Mouse (Mus musculus) ovary, adult 18-20 months (tissue): ENCODE measurements around the gene Dap3.
"Not testable (repeated sequence)": the region's sequence is repeated elsewhere in the genome, so short reads cannot be mapped to it uniquely, and the experiment has no call there.

Experiments used
- DNase-seq: peaks from one replicate; pipeline ENCODE4 v3.0.0; 2022; ENCODE audit warnings: low spot score, mixed read lengths

Gene Dap3

DNA sequence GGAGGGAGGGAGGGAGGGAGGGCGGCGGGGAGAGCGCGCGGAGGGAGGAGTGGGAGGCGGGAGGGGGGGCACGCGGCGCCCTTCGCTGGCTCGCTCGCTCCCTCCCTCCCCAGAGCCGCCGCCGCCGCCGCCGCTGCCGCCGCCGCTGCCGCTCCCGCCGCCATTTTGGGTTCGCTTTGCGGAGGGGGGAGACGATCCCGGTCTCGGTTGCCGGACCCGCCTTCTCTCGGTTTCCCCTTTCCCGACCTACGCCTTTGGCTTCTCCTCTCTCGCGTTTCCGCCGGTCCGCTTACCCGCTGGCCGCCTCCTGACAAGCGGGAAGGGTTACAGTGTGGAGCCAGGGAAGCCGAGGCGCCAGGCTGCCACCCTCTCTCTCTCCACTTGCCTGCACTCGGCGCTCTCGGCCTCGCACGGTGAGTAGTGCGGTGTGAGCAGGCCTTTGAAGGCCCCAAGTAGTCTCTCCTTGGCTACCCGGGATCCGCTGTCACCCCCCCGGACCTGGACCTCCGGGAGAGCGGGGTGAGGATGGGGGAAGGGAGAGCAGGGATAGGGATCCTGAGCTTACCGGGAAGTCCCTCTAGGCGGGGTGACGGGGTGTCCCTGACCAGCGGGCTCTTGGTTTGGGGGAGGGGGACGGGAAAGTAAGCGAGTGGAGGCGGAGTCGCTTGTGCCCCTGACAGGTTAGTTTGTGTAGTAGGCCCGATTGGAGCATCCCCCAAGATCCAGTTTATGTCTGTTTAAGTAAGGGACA is at the start of gene Dap3, which contains the start of gene Ash1l:
Gene Dap3 (minus strand): TSS at position 606 of the 751 bp plus-strand sequence.
Gene Ash1l (plus strand): TSS at position 47 of the 751 bp plus-strand sequence.
- DNase-seq: peak; percentile 67

DNA sequence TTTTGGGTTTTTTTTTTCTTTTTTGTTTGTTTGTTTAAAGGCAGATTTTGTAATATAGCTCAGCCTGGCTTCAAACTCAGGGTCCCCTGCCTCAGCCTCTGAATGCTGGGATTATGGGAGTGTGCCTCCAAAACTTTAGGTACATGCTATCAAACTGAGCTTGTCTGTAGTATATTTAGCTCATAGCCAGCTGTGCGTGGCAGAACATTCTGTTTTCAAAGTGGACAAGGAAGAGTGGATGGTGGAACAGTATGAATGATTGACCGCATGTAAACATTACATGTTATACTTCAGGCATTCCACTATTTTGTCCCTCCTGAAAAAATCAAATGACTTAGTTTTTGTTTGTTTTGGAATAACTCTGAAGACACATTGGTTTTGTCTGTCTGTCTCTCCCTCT is 41.8 kb upstream of the Dap3 start:
- no peak for DNase-seq

- peak; percentile 13 for DNase-seq
Observed at GRCm38 (mm10) chr3:88983921-88984381, 33.0 kb upstream of the Dap3 start.

DNA sequence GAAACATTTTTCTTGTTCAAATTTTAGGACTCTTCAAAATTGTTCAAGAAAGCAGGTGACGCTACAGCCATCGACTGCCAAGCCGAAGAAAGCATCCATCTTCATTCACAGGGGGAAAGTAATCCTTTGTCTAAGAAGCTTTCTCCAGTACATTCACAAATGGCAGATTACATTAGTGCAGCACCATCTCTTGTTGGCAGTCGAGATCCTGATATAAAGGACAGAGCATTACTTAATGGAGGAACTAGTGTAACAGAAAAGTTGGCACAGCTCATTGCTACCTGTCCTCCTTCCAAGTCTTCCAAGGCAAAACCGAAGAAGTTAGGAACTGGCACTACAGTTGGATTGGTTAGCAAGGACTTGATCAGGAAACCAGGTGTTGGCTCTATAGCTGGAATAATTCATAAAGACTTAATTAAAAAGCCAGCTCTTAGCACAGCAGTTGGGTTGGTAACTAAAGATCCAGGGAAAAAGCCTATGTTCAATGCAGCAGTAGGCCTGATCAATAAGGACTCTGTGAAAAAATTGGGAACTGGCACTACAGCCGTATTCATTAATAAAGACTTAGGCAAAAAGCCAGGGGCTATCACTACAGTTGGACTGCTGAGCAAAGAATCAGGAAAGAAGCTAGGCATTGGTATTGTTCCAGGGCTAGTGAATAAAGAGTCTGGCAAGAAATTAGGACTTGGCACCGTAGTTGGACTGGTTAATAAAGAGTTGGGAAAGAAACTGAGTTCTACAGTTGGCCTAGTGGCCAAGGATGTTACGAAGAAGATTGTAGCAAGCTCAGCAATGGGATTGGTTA is 30.4 kb upstream of the Dap3 start:
- no peak for DNase-seq

- DNase-seq: no peak
Observed at GRCm38 (mm10) chr3:88975012-88975411, 24.0 kb upstream of the Dap3 start.

- not testable (repeated sequence) for DNase-seq
Observed at GRCm38 (mm10) chr3:88963211-88963610, 12.2 kb upstream of the Dap3 start.

DNA sequence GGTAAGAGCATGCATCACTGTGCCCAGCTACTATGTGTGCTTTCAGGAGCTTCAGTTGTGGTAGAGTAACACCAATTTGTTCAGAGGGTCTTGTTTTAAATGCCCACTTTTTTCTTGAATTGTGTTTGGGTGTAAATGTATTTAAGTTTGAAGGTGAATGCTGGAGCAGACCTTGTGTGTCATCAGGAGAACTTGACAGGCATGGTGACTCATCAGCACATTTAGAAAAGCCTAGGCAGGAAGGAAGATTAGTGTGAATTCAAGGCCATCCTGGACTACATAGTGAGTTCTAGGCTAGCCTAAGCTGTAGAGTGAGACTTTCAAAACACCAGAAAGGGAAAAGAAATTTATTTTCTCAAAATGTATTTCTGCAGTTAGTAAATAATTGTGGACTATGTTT is 2.8 kb upstream of the Dap3 start:
- no peak for DNase-seq

GRCm38 (mm10) chr3:88953246-88953645 is 2.3 kb upstream of the Dap3 start:
- DNase-seq: no peak

DNA sequence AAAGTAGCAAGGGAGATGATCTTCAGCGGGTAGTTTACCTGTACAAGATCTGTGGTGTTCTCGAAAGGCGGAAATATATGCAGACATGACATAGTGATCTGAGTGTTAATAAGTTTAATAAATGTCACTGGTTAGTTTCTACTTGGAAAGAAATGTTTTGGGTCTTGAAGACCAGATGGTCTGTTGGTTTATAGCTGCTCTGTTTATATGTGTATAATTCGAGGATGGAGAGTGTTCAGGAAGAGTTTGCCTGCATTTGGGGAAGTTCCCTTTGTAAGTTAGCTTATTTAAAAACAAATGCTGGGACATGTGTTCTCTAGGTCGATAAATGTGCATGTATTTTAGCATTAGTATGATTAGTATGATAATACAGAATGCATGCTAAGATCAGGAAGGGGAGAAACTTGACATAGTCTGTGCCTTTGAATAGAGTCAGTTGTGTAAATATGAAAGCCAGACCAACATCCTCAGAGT is 383 bp upstream of the Dap3 start:
- DNase-seq: no peak

GRCm38 (mm10) chr3:88949786-88950575 is 1.0 kb downstream of the Dap3 start:
- peak; percentile 91 for DNase-seq

DNA sequence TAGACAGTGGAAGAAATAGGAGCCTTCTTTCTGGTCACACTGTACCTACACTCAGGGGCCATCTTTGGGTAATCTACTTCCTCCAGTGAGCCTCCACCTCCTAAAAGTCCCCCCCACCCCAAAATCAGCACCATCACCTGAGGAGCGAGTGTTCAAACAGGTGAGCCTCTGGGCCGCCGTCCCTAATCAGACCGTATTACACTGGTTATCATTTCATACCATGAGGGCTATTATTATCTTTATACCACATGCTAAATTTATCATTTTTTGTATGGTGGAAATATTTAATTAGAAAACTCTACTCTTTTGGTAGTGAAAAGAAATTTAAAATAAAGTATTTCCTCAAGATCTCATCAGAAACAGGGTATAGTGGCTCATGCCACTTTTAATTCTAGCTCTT is 6.9 kb downstream of the Dap3 start:
- DNase-seq: no peak

- DNase-seq: no peak
Observed at GRCm38 (mm10) chr3:88942316-88942880, 8.6 kb downstream of the Dap3 start.

GRCm38 (mm10) chr3:88939749-88940148 is 11.2 kb downstream of the Dap3 start:
- no peak for DNase-seq

DNA sequence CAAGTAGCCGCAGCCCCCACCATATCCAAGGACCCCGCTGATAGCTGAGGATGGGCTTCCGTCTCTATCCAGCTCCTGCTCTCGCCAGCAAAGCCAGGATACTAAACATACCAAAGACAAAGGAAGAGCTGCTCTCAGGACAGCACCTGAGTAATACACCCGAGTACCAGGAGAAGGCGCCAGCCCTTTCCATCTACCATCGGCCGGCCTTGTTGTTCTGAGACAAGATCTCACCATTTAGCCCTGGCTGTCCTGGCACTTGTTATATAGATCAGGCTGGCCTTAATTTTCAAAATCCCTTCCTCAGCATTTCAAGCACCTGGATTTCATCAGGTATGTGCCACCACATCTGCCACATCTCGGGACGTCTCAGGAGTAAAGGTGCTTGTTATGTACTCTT is 11.9 kb downstream of the Dap3 start:
- DNase-seq: no peak

DNA sequence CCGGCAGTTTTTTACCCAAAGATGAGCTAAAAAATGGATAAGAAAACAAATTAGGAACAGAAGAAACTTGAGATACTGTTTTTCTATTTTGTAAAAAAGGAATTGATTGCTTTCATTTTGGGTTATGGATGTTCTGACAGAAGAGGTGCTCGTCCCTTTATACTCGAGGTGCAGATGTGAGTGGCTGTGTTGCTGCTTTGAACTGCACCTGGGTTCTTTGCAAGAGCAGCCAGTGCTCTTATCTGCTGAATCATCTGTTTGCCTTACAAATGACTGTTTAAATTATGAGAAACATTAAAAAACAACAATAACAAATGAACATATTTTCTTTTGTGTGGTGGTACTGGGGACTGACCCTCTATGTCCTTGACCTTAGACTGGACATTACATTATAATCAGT is 21.5 kb downstream of the Dap3 start:
- no peak for DNase-seq

DNA sequence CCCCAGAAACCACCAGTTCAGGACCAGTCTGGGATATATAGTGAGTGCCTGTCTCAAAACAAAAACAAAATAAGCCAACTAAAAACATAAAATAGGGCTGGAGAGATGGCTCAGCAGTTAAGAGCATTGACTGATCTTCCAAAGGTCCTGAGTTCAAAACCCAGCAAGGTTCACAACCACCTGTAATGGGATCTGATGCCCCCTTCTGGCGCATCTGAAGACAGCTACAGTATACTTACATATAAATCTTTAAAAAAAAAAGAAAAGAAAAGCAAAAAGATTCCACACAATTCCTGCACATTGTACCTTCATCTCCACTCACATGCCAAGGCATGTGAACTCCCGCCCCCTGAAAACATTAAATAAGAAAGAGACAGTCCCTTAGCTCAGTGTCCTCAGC is 25.3 kb downstream of the Dap3 start:
- DNase-seq: no peak

GRCm38 (mm10) chr3:88923989-88924591 is 26.9 kb downstream of the Dap3 start:
- DNase-seq: peak; percentile 48

- DNase-seq: no peak
Observed at GRCm38 (mm10) chr3:88921411-88921810, 29.6 kb downstream of the Dap3 start.

DNA sequence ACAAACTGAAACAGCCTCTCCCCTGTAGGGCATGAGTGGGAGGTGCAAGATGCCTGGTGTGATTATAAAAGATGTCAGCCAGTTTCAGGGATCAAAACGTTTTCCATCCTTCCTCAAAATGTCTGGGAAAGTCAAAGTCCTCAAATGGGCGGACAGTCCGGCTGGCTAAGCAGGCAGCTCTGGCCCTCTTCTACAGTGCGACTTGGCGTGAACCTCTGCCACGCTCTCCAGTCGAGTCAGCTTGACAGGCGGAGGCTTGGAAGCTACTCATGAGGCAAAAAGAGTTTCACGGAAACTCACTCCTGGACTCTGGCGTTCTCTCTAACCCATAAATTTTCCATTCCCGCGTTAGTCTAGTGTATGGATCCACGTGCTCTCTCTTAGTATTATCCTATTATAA is 32.0 kb downstream of the Dap3 start:
- DNase-seq: no peak

- DNase-seq: no peak
Observed at GRCm38 (mm10) chr3:88914384-88914810, 36.6 kb downstream of the Dap3 start.
